Mouse (Mus musculus) liver, adult 2 months (tissue): Measurements from ENCODE around the gene Gm5431. TPM values are rescaled to one million over a fixed set of nuclear protein-coding genes. Genes with fewer than 3 reads are reported as not detected.
"Not testable (repeated sequence)": the region's sequence is repeated elsewhere in the genome, so short reads cannot be mapped to it uniquely, and the experiment has no call there.

Source experiments
- DNase-seq: peaks from one replicate; pipeline ENCODE4 v3.0.0-alpha.2; 2011; ENCODE audit warnings: low read depth, low spot score; ENCODE audit errors: extremely low read depth
- H3K27ac ChIP-seq: fragments of 200-500 bp; replicated peaks from 2 replicates; pipeline ENCODE4 v1.5.1; 2012; ENCODE audit warnings: low read depth, mild to moderate bottlenecking, control low read depth, inconsistent platforms, low read length; ENCODE audit not compliant: insufficient read depth
- H3K27me3 ChIP-seq: fragments of 200-500 bp; 2 replicates; pipeline ENCODE4 v1.6.1; 2012; ENCODE audit warnings: mild to moderate bottlenecking, moderate library complexity, low read length, inconsistent platforms; ENCODE audit not compliant: control insufficient read depth, insufficient read depth
- H3K36me3 ChIP-seq: fragments of 200-500 bp; 2 replicates; pipeline ENCODE4 v1.6.1; 2012; ENCODE audit warnings: low read length, inconsistent platforms; ENCODE audit not compliant: control insufficient read depth, insufficient read depth
- H3K4me1 ChIP-seq: fragments of 200-500 bp; 2 replicates; pipeline ENCODE4 v1.6.1; 2011; ENCODE audit warnings: low read length; ENCODE audit not compliant: control insufficient read depth, insufficient read depth
- H3K4me3 ChIP-seq: fragments of 200-500 bp; 2 replicates; pipeline ENCODE4 v1.5.1; 2011; ENCODE audit warnings: low read depth, mild to moderate bottlenecking, control low read depth, low read length, moderate library complexity; ENCODE audit not compliant: insufficient read depth
- H3K79me2 ChIP-seq: fragments of 200-500 bp; 2 replicates; pipeline ENCODE4 v1.6.1; 2012; ENCODE audit warnings: inconsistent platforms, mild to moderate bottlenecking, low read length, moderate library complexity; ENCODE audit not compliant: control insufficient read depth, insufficient read depth
- H3K9ac ChIP-seq: fragments of 200-500 bp; 2 replicates; pipeline ENCODE4 v1.6.1; 2012; ENCODE audit warnings: low read depth, mild to moderate bottlenecking, control low read depth, inconsistent platforms, low read length
- CTCF ChIP-seq: fragments of 200-500 bp; IDR thresholded peaks from 2 replicates; pipeline ENCODE4 v1.5.1; 2011; ENCODE audit warnings: low read depth, low read length, control low read depth
- POLR2A ChIP-seq: fragments of 200-500 bp; IDR thresholded peaks from 2 replicates; pipeline ENCODE4 v1.6.1; 2011; ENCODE audit warnings: low read length, control low read depth; ENCODE audit not compliant: insufficient read depth; ENCODE audit errors: extremely low read depth
- WGBS: fragments of 180-500 bp; shearing (Covaris S2); methylation state at CpG from one replicate; pipeline ENCODE4 v1.1.7; 2018; 5-methylcytosine and 5-hydroxymethylcytosine counted together
- polyA plus RNA-seq: library from polyadenylated mRNA; depleted of rRNA; stranded (reverse); fragments of >200 nt; gene quantifications from 2 replicates; pipeline ENCODE4 v1.2.3, GENCODE M21; 2012
- total RNA-seq: library from RNA; depleted of rRNA; stranded (reverse); fragments of >200 nt; gene quantifications from 2 replicates; pipeline ENCODE4 v1.2.3, GENCODE M21; 2014

Gene Gm5431
- total and polyA plus RNA-seq, 2 experiments = 0.12 to 1.9 TPM

DNA sequence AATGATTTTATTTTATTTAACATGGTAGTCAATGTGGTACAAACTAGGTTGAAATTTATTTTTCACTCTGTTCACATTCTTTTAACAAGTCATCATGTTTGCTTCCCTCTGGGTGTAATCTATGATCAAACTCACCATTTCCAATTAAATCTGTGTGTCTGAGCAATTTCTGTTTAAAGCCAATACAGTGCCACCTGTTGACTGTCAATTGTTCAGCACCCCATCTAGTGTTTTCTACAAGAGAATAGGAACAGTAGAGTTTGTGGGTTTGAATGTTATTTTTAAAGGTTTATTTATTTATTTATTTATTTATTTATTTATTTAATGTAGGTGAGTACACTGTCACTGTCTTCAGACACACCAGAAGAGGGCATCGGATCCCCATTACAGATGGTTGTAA lies 25.3 kb downstream of the Gm5431 start:
- H3K27me3 ChIP-seq = no peaks in the 10 kb centered on the region
- 97% methylated on average over 1 of the region's 1 CpGs for WGBS
- peaks cover 12% of the 10 kb centered on the region for H3K4me1 ChIP-seq
- H3K36me3 ChIP-seq = peaks cover 3% of the 10 kb centered on the region; the same call in 1 of the 2 replicates
- no peak overlapping the region for H3K9ac ChIP-seq
- H3K79me2 ChIP-seq = no peaks in the 10 kb centered on the region; the same call in 1 of the 2 replicates
- TF ChIP-seq POLR2A = no peak
- no peak for TF ChIP-seq CTCF
- H3K4me3 ChIP-seq = no peak overlapping the region
- no peak overlapping the region for H3K27ac ChIP-seq
- no peak for DNase-seq

DNA sequence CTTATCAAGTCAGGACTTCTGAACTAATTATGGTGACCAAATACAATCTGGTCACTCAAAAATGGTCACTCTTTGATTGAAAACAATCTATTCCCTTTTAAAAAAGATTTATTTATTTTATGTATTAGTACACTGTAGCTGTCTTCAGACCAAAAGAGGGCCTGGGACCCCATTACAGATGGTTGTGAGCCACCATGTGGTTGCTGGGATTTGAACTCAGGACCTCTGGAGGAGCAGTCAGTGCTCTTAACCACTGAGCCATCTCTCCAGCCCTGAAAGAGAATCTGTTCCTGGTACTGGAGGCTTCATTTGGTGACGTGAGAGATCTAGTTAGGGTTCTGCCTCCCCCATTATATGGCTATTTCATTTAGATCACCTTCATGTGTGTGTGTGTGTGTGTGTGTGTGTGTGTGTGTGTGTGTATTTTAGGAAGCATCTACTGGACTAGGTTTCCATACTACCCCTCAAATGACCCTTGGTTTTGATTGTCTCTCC lies 26.6 kb downstream of the Gm5431 start:
- H3K9ac ChIP-seq, DNase-seq, H3K27me3 ChIP-seq, H3K79me2 ChIP-seq, H3K36me3 ChIP-seq, H3K4me3 ChIP-seq, H3K27ac ChIP-seq: not testable (repeated sequence)
- 90% methylated on average over 1 of the region's 1 CpGs for WGBS
- peaks cover 12% of the 10 kb centered on the region for H3K4me1 ChIP-seq

DNA sequence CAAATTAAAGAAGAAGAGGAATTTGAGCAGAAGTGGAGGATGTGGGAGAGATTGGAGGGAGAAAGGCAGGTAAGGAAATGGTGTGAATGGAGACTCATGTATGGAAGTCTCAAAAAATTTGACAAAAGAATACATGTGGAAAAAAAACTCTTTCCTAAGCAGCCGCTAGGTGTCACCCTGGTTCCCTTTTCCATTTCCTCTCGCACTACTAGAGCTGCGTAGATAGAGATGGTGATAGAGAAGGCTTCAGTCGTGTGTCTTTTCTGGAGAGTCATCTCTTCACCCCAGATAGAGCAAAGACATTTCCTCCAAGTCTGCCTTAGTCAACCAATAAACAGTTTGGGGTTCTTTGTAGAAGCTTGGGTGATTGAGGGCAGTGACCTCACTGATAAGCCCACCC lies 27.5 kb downstream of the Gm5431 start:
- Histone ChIP-seq H3K79me2 (peaks cover under 1% of the 10 kb centered on the region; the same call in 1 of the 2 replicates), H3K27me3 (no peaks in the 10 kb centered on the region), H3K9ac (peak overlapping the region; percentile 21; the same call in 1 of the 2 replicates), H3K36me3 (peaks cover 3% of the 10 kb centered on the region; the same call in 1 of the 2 replicates), H3K4me1 (peaks cover 14% of the 10 kb centered on the region), H3K27ac (no peak overlapping the region), H3K4me3 (no peak overlapping the region)
- peak; percentile 43 for DNase-seq
- TF ChIP-seq POLR2A = no peak
- peak; percentile 47 for TF ChIP-seq CTCF
- 2% methylated on average over 4 of the region's 4 CpGs for WGBS

DNA sequence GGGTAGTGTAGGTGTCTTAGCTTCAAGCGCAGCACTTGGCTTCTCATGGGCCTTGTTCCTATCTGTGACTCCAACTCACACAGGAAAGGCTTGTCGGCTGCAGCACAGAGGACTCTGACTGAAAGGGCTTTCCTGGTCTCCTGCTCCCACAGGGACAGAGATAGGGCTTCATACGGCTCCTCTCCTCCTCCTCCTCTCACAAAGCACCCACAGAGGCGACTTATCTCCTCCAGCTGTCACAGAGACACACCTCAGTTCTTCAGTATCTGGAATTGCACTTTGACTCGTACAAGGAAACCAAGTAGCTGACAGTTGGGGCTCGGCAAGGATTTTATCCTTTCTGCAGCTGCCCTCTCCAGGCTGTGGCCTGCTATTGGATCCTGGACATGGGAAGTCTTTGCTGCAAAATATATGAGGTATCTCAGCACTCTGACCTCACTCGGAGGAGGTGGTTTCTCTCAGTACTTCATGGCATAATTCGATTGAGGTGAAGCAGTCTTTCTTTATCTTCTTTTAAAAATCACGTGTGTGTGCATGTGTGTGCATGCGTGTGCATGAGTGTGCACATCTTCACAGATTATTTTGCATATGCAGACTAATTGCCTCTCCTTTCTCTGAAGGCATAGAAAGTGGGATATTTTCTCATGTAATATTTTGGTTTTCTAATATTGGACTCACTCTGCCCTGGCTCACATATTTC lies 28.3 kb downstream of the Gm5431 start:
- Histone ChIP-seq H3K9ac (0 out of 2 replicates have a peak overlapping the region, but pooled peaks have one; percentile 32), H3K36me3 (peaks cover 3% of the 10 kb centered on the region; the same call in 1 of the 2 replicates), H3K4me1 (peaks cover 20% of the 10 kb centered on the region), H3K27ac (peak overlapping the region; percentile 96), H3K27me3 (no peaks in the 10 kb centered on the region), H3K79me2 (peaks cover 3% of the 10 kb centered on the region; the same call in 1 of the 2 replicates), H3K4me3 (no peak overlapping the region)
- 30% methylated on average over 10 of the region's 10 CpGs for WGBS
- DNase-seq = no peak
- TF ChIP-seq CTCF = no peak
- no peak for TF ChIP-seq POLR2A

DNA sequence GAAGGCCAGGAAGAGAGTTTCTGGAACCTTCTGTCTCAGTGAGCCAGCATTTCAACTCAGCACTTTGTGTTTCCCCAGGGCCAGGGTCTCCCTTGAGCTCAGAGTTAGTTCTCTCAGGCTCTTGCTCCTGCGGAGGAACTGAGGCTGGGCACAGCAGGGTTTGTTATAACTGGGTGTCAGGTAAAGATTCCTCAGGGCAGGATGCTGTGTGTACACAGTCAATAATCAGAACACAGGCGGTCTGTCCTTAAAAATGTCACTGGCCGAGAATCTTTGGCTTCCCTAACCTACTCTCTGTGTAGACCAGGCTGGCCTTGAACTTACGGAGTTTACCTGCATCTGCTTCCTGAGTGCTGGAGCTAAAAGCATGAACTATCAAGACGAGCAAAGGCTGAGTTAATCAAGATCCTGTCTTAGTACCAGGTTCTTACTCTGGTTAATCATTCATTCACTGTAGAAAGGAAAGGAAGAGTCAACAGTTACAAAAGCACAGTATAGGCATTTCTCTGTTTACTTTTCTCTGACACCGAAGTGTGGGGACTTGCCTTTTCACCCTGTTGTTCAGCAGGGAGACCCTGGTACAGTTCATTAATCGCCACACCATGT lies 29.2 kb downstream of the Gm5431 start:
- no peak for TF ChIP-seq POLR2A
- TF ChIP-seq CTCF = no peak
- DNase-seq = peak; percentile 83
- Histone ChIP-seq H3K27me3 (no peaks in the 10 kb centered on the region), H3K27ac (peak overlapping the region; percentile 96), H3K4me3 (peak overlapping the region; percentile 70; the same call in 1 of the 2 replicates), H3K36me3 (peaks cover 3% of the 10 kb centered on the region; the same call in 1 of the 2 replicates), H3K9ac (peak overlapping the region; percentile 92), H3K4me1 (peaks cover 22% of the 10 kb centered on the region), H3K79me2 (peaks cover 3% of the 10 kb centered on the region; the same call in 1 of the 2 replicates)
- WGBS = 17% methylated on average over 7 of the region's 7 CpGs

DNA sequence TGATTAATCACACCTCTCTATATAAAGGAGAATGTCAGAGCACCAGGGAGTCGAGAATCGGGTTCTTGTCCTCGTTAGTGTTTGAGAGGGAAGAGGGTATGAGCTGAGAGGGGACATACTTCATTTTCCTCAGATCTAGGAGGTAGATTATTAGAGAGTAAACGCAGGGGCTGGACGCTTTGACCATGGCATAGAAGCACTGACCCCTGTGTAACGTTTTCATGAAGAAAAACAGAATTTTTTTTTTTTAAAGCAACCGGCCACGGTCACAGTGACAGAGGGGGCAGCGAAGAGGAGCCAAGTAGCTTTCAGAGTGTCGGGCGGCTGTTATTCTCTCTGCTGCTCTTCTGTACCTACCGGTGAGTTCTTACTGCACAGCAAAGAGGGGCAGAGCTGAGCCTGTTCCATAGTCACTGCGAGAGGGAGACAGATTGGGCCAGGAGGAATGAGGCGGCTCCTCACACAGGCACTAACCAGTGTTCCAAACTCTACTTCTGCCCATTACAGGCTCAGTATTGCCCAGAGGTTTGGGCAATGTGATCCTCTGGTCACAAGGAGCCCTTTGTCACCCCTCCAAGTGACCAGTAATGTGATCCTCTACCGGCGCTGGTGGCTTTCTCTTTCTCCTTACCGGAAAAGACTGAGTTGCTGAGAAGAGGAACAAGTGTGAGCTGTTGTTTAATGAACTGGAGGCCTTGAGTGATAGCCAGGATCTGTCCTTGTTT lies 30.0 kb downstream of the Gm5431 start:
- Histone ChIP-seq H3K4me1 (peaks cover 22% of the 10 kb centered on the region), H3K27ac (peak overlapping the region; percentile 96), H3K4me3 (peak overlapping the region; percentile 70), H3K36me3 (peaks cover 5% of the 10 kb centered on the region), H3K27me3 (no peaks in the 10 kb centered on the region), H3K9ac (peak overlapping the region; percentile 92), H3K79me2 (peaks cover 3% of the 10 kb centered on the region; the same call in 1 of the 2 replicates)
- DNase-seq = peak; percentile 83
- WGBS = under 1% methylated on average over 17 of the region's 17 CpGs
- TF ChIP-seq POLR2A (0 out of 2 replicates have a peak, but pooled peaks have one; percentile 25), CTCF (no peak)
